ENCODE assay signal across 7 mouse cellular contexts in genomic region chr10:42613639-42614381, GRCm38 (mm10). TPM values are rescaled to one million over a fixed set of nuclear protein-coding genes. Genes with fewer than 3 reads are reported as not detected.
A peak's percentile ranks its signal among the peaks of the same experiment; 100 is the strongest.
DNase-seq lines count a peak whose midpoint lies in the region; ATAC-seq and TF ChIP-seq lines count a peak whose summit lies in the region.

No protein-coding gene starts in this region.

- WGBS in lung, embryonic 16.5 days: under 1% methylated on average over 39 of the region's 40 CpGs
- under 1% methylated on average over 31 of the region's 40 CpGs for WGBS in embryonic facial prominence, embryonic 12.5 days
- WGBS in intestine, postnatal 0 days: 1% methylated on average over 39 of the region's 40 CpGs
- 0% methylated on average over 26 of the region's 40 CpGs for WGBS in neural tube, embryonic 11.5 days

- H3K4me2 ChIP-seq in lung, embryonic 16.5 days (ENCODE audit: low read depth, low read length): peak overlapping the region; percentile 64
- peak overlapping the region; percentile 68 for H3K4me2 ChIP-seq in embryonic facial prominence, embryonic 12.5 days (replicated peaks)
- peak overlapping the region; percentile 57 for H3K4me2 ChIP-seq in intestine, postnatal 0 days (replicated peaks; ENCODE audit: low read depth)
- H3K4me2 ChIP-seq in neural tube, embryonic 11.5 days (ENCODE audit: low read depth): peak overlapping the region; percentile 50

- peak overlapping the region; percentile 36; the same call in 1 of the 2 replicates for H3K9ac ChIP-seq in lung, embryonic 16.5 days (ENCODE audit: low read length)
- H3K9ac ChIP-seq in embryonic facial prominence, embryonic 12.5 days: 0 out of 2 replicates have a peak overlapping the region, but pooled peaks have one; percentile 19
- H3K9ac ChIP-seq in intestine, postnatal 0 days (ENCODE audit: low read depth, low read length): no peak overlapping the region
- no peak overlapping the region for H3K9ac ChIP-seq in neural tube, embryonic 11.5 days (ENCODE audit: low read length)

- peaks cover 57% of the 10 kb centered on the region for H3K27me3 ChIP-seq in lung, embryonic 16.5 days (ENCODE audit: control insufficient read depth, insufficient read depth, low read depth, low read length)
- peaks cover 89% of the 10 kb centered on the region for H3K27me3 ChIP-seq in embryonic facial prominence, embryonic 12.5 days
- H3K27me3 ChIP-seq in intestine, postnatal 0 days (replicated peaks; ENCODE audit: control insufficient read depth, insufficient read depth, low read length): peaks cover 82% of the 10 kb centered on the region
- H3K27me3 ChIP-seq in neural tube, embryonic 11.5 days (ENCODE audit: control insufficient read depth, insufficient read depth, low read length): peaks cover 84% of the 10 kb centered on the region

- H3K4me1 ChIP-seq in lung, embryonic 16.5 days (replicated peaks; ENCODE audit: control insufficient read depth, insufficient read depth, low read length): peaks cover 7% of the 10 kb centered on the region; the same call in 1 of the 2 replicates
- peaks cover 6% of the 10 kb centered on the region; the same call in 1 of the 2 replicates for H3K4me1 ChIP-seq in embryonic facial prominence, embryonic 12.5 days
- H3K4me1 ChIP-seq in intestine, postnatal 0 days (replicated peaks; ENCODE audit: control insufficient read depth, insufficient read depth, low read length): no peaks in the 10 kb centered on the region
- peaks cover 4% of the 10 kb centered on the region; the same call in 1 of the 2 replicates for H3K4me1 ChIP-seq in neural tube, embryonic 11.5 days (ENCODE audit: control insufficient read depth, insufficient read depth, low read length)

- H3K27ac ChIP-seq in lung, embryonic 16.5 days (ENCODE audit: low read length): no peak overlapping the region
- H3K27ac ChIP-seq in embryonic facial prominence, embryonic 12.5 days: no peak overlapping the region
- H3K27ac ChIP-seq in intestine, postnatal 0 days (ENCODE audit: low read depth, low read length): no peak overlapping the region
- no peak overlapping the region for H3K27ac ChIP-seq in neural tube, embryonic 11.5 days (ENCODE audit: low read depth, low read length)

- DNase-seq in lung, postnatal 14 days: no peak
- DNase-seq in neural tube, embryonic 11.5 days (ENCODE audit: low spot score): peak; percentile 77
- DNase-seq in cerebellum, postnatal 36 days: no peak
- no peak for DNase-seq in cerebellum, adult 11 months

- H3K36me3 ChIP-seq in lung, embryonic 16.5 days (ENCODE audit: control insufficient read depth, insufficient read depth, low read length): no peaks in the 10 kb centered on the region
- no peaks in the 10 kb centered on the region for H3K36me3 ChIP-seq in embryonic facial prominence, embryonic 12.5 days
- H3K36me3 ChIP-seq in intestine, postnatal 0 days (ENCODE audit: control insufficient read depth, insufficient read depth): no peaks in the 10 kb centered on the region
- no peaks in the 10 kb centered on the region for H3K36me3 ChIP-seq in neural tube, embryonic 11.5 days (ENCODE audit: control insufficient read depth, insufficient read depth, low read length)

- H3K9me3 ChIP-seq in lung, embryonic 16.5 days (ENCODE audit: control insufficient read depth, low read length): 0 out of 2 replicates have a peak, but pooled peaks cover 2% of the 10 kb centered on the region
- H3K9me3 ChIP-seq in embryonic facial prominence, embryonic 12.5 days: no peaks in the 10 kb centered on the region
- no peaks in the 10 kb centered on the region for H3K9me3 ChIP-seq in intestine, postnatal 0 days (ENCODE audit: control insufficient read depth)
- no peaks in the 10 kb centered on the region for H3K9me3 ChIP-seq in neural tube, embryonic 11.5 days (ENCODE audit: control insufficient read depth, low read length)

- H3K4me3 ChIP-seq in lung, embryonic 16.5 days (ENCODE audit: low read length): peak overlapping the region; percentile 44
- H3K4me3 ChIP-seq in embryonic facial prominence, embryonic 12.5 days: peak overlapping the region; percentile 38
- H3K4me3 ChIP-seq in intestine, postnatal 0 days (ENCODE audit: low read depth, low read length): peak overlapping the region; percentile 30
- H3K4me3 ChIP-seq in neural tube, embryonic 11.5 days (ENCODE audit: low read depth, low read length): peak overlapping the region; percentile 28

- ATAC-seq in lung, embryonic 16.5 days (ENCODE audit: low read depth): peak; percentile 70
- 0 out of 2 replicates have a peak, but pooled peaks have one; percentile 22 for ATAC-seq in embryonic facial prominence, embryonic 12.5 days (ENCODE audit: insufficient number of reproducible peaks, insufficient read depth, low FRiP score, low TSS enrichment)
- no peak for ATAC-seq in intestine, postnatal 0 days
- ATAC-seq in neural tube, embryonic 11.5 days (ENCODE audit: insufficient read depth, low FRiP score, low TSS enrichment): peak; percentile 61; the same call in 1 of the 2 replicates

- TF ChIP-seq CTCF in intestine, postnatal 0 days (IDR thresholded peaks at IDR 0.05; ENCODE audit: low read depth): 0 out of 2 replicates have a peak, but pooled peaks have one; percentile 5

RNA-seq across cellular contexts. Expression of gene Ostm1, which starts 30.2 kb away (rescaled TPM):
- polyA plus RNA-seq in lung, embryonic 16.5 days (2015; fragmentation: Nextera tagmentation; extraction: Ambion mirVana): 13.3 and 14.7 TPM in 2 replicates
- polyA plus RNA-seq in embryonic facial prominence, embryonic 12.5 days (2016; fragmentation: Nextera tagmentation; extraction: Ambion mirVana): 13.6 and 14.1 TPM in 2 replicates
- polyA plus RNA-seq in intestine, postnatal 0 days (2015; fragmentation: Nextera tagmentation; extraction: Ambion mirVana): 25.4 and 29.1 TPM in 2 replicates
- 16.8 and 19.5 TPM in 2 replicates for polyA plus RNA-seq in neural tube, embryonic 11.5 days (2014; fragmentation: Nextera tagmentation; extraction: Ambion mirVana)

RNA-seq across cellular contexts. Expression of gene Nr2e1, which starts 30.4 kb away (rescaled TPM):
- polyA plus RNA-seq in lung, embryonic 16.5 days (2015; fragmentation: Nextera tagmentation; extraction: Ambion mirVana): not detected in 2 replicates
- 5.8 and 6.6 TPM in 2 replicates for polyA plus RNA-seq in embryonic facial prominence, embryonic 12.5 days (2016; fragmentation: Nextera tagmentation; extraction: Ambion mirVana)
- polyA plus RNA-seq in intestine, postnatal 0 days (2015; fragmentation: Nextera tagmentation; extraction: Ambion mirVana): not detected in 2 replicates
- polyA plus RNA-seq in neural tube, embryonic 11.5 days (2014; fragmentation: Nextera tagmentation; extraction: Ambion mirVana): not detected in 2 replicates

Comparison
In these comparisons a context has a peak if more than half of its experiments do, and no peak if none do; other contexts are left out.
1. H3K9ac ChIP-seq: peak in lung, embryonic 16.5 days (single experiment) and embryonic facial prominence, embryonic 12.5 days (single experiment); none in intestine, postnatal 0 days (single experiment) and neural tube, embryonic 11.5 days (single experiment).
2. Peak in every context shown above with its lines, with median percentiles within 50 percentile points of each other: H3K4me2 ChIP-seq and H3K4me3 ChIP-seq.